Comparison of ENCODE assay signal across 17 mouse cellular contexts in the genomic region with DNA sequence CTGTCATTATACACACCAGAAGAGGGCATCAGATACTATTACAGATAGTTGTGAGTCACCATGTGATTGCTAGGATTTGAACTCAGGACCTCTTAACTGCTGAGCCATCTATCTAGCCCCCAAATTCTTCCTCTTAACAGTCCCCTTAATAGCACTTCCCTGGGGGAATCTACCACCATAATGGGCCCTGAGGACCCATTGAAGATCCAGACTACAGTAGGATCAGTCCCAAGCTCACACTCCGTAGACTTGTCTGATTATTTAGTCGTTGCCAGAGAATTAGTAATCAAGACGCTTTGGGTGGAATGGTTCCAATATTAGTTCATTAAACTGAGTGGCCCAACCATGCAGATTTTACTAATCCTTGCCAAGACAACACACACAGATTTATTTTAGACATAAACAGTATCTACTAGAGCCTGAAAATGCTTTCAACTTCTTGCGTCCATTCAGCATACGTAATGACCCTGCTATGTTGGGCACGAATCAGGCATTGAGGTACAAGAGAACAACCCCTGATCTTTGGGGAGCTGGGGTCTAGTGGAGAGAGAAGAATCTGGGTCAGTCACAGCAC.
"Had no signal": no experiment of that assay in that cellular context is flagged by ENCODE, and none has a peak within 500 bp of the region (broad histone marks: within the 10 kb centered on the region; RNA-seq: fewer than 3 reads in every experiment).

No protein-coding gene starts in this region.

- H3K27ac ChIP-seq: kidney, postnatal 0 days; limb, embryonic 15.5 days; liver, embryonic 14.5 days; midbrain, embryonic 10.5 days; neural tube, embryonic 13.5 days had no signal

- H3K9ac ChIP-seq: limb, embryonic 15.5 days; liver, embryonic 14.5 days; neural tube, embryonic 13.5 days had no signal

- H3K4me3 ChIP-seq: limb, embryonic 15.5 days; midbrain, embryonic 10.5 days; neural tube, embryonic 13.5 days had no signal

- H3K36me3 ChIP-seq: limb, embryonic 15.5 days; midbrain, embryonic 10.5 days; neural tube, embryonic 13.5 days had no signal

- H3K4me1 ChIP-seq: limb, embryonic 15.5 days; midbrain, embryonic 10.5 days; neural tube, embryonic 13.5 days had no signal

- H3K9me3 ChIP-seq: limb, embryonic 15.5 days; midbrain, embryonic 10.5 days; neural tube, embryonic 13.5 days had no signal

- ATAC-seq: midbrain, embryonic 16.5 days had no signal

- H3K27me3 ChIP-seq: limb, embryonic 15.5 days; neural tube, embryonic 13.5 days had no signal

- DNase-seq: kidney, adult 11 months; kidney, adult 9 months; kidney, postnatal 36 days; layer of hippocampus, adult 9-11 months; layer of hippocampus, postnatal 36 days; lung, postnatal 14 days; retina, postnatal 1 day; right cerebral cortex, postnatal 4 days; spleen, adult 18-20 months; thymus, adult 18-20 months; thymus, postnatal 14 days had no signal

- H3K4me2 ChIP-seq: limb, embryonic 15.5 days; neural tube, embryonic 13.5 days had no signal
